Mouse (Mus musculus): ENCODE measurements around the gene BC048679. TPM values are rescaled to one million over a fixed set of nuclear protein-coding genes. Genes with fewer than 3 reads are reported as not detected.

BC048679 gene
- polyA plus RNA-seq, 2 experiments: not detected

GRCm38 (mm10) chr7:81538070-81538675 is 40.1 kb upstream of the BC048679 start:
- Histone ChIP-seq H3K9ac (replicated peaks) (no peak overlapping the region), H3K4me2 (ENCODE audit: low read depth) (no peak overlapping the region), H3K27ac (no peak overlapping the region), H3K27me3 (ENCODE audit: control insufficient read depth, insufficient read depth, low read length) (no peaks in the 10 kb centered on the region), H3K4me3 (ENCODE audit: insufficient read depth in 1 of 2, low read depth in 2 of 2, low read length in 2 of 2) (no peak overlapping the region), H3K36me3 (replicated peaks; ENCODE audit: control insufficient read depth, insufficient read depth, low read depth) (no peaks in the 10 kb centered on the region; the same call in 1 of the 2 replicates), H3K4me1 (replicated peaks; ENCODE audit: control insufficient read depth in 2 of 2, insufficient read depth in 2 of 2, low read length in 1 of 2) (0 out of 4 replicates have a peak, but pooled peaks cover 0 to 8% of the 10 kb centered on the region in 2 experiments), H3K9me3 (ENCODE audit: control insufficient read depth, low read length) (no peaks in the 10 kb centered on the region; the same call in 1 of the 2 replicates)
- no peak for ATAC-seq (ENCODE audit: insufficient read depth)
- TF ChIP-seq CTCF (IDR thresholded peaks at IDR 0.05; ENCODE audit: low read depth) (no peak), EP300 (IDR thresholded peaks at IDR 0.05; ENCODE audit: low read depth) (no peak)
- no peak for DNase-seq (ENCODE audit: low read depth in 3 of 3, low spot score in 3 of 3)
- 43% methylated on average over 2 of the region's 2 CpGs for WGBS (ENCODE audit: insufficient replicate concordance)

DNA sequence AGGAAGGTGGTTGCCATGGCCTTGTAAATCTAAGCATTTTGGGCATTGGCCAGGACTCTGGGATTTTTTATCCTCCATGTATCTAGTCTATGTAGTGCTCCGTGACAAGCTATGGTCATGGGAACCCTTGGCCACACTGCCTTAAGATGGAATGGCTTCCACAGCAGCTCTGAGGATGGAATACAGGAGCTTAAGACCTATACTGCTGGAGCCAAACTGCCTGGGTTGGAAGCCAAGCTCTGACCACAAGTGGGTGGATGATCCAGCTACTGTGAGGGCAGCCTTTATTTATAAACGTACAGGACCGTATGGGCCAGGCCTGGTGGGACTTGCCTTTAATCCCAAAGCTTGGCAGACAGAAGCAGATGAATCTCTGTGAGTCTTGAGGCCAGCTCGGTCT is 38.4 kb upstream of the BC048679 start:
- TF ChIP-seq EP300 (IDR thresholded peaks at IDR 0.05; ENCODE audit: low read depth): no peak
- TF ChIP-seq CTCF (IDR thresholded peaks at IDR 0.05; ENCODE audit: low read depth): no peak
- peaks cover 4% of the 10 kb centered on the region for H3K36me3 ChIP-seq (replicated peaks; ENCODE audit: control insufficient read depth, insufficient read depth, low read depth)
- no peaks in the 10 kb centered on the region; the same call in 1 of the 2 replicates for H3K9me3 ChIP-seq (ENCODE audit: control insufficient read depth, low read length)
- 76% methylated on average over 4 of the region's 4 CpGs for WGBS (ENCODE audit: insufficient replicate concordance)
- DNase-seq (ENCODE audit: low read depth in 3 of 3, low spot score in 3 of 3) (no peak), ATAC-seq (ENCODE audit: insufficient read depth) (no peak)
- 0 out of 4 replicates have a peak, but pooled peaks cover 0 to 5% of the 10 kb centered on the region in 2 experiments for H3K4me1 ChIP-seq (replicated peaks; ENCODE audit: control insufficient read depth in 2 of 2, insufficient read depth in 2 of 2, low read length in 1 of 2)
- no peak overlapping the region for H3K4me2 ChIP-seq (ENCODE audit: low read depth)
- no peak overlapping the region for H3K4me3 ChIP-seq (ENCODE audit: insufficient read depth in 1 of 2, low read depth in 2 of 2, low read length in 2 of 2)
- no peaks in the 10 kb centered on the region for H3K27me3 ChIP-seq (ENCODE audit: control insufficient read depth, insufficient read depth, low read length)
- no peak overlapping the region for H3K9ac ChIP-seq (replicated peaks)
- H3K27ac ChIP-seq: no peak overlapping the region

DNA sequence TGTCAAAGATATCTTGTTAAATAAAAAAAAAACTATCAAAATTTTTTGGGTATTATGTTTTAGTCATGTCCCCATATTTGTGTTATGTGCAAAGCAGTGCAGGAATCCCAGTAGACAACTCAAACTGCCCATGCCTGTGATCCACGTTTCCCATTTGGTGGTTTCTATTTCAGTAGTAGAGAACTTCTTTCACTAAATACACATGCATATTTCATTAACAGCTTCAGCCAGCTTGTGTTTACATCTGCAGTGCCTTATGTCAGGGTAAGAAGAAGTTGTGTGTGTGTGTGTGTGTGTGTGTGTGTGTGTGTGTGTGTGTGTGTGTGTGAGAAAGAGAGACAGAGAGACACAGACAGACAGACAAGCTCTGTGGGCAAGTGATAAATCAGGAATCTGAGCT is 33.4 kb upstream of the BC048679 start:
- Histone ChIP-seq H3K9me3 (ENCODE audit: control insufficient read depth, low read length) (no peaks in the 10 kb centered on the region; the same call in 1 of the 2 replicates), H3K4me3 (ENCODE audit: insufficient read depth in 1 of 2, low read depth in 2 of 2, low read length in 2 of 2) (no peak overlapping the region), H3K4me2 (ENCODE audit: low read depth) (no peak overlapping the region), H3K9ac (replicated peaks) (no peak overlapping the region), H3K4me1 (replicated peaks; ENCODE audit: control insufficient read depth in 2 of 2, insufficient read depth in 2 of 2, low read length in 1 of 2) (0 out of 4 replicates have a peak, but pooled peaks cover 0 to under 1% of the 10 kb centered on the region in 2 experiments), H3K27me3 (ENCODE audit: control insufficient read depth, insufficient read depth, low read length) (no peaks in the 10 kb centered on the region), H3K27ac (no peak overlapping the region), H3K36me3 (replicated peaks; ENCODE audit: control insufficient read depth, insufficient read depth, low read depth) (peaks cover 30% of the 10 kb centered on the region)
- no peak for ATAC-seq (ENCODE audit: insufficient read depth)
- 81% methylated on average over 1 of the region's 1 CpGs for WGBS (ENCODE audit: insufficient replicate concordance)
- no peak for DNase-seq (ENCODE audit: low read depth in 3 of 3, low spot score in 3 of 3)
- TF ChIP-seq CTCF (IDR thresholded peaks at IDR 0.05; ENCODE audit: low read depth) (no peak), EP300 (IDR thresholded peaks at IDR 0.05; ENCODE audit: low read depth) (no peak)

GRCm38 (mm10) chr7:81528918-81529317 is 30.8 kb upstream of the BC048679 start:
- Histone ChIP-seq H3K4me1 (replicated peaks; ENCODE audit: control insufficient read depth in 2 of 2, insufficient read depth in 2 of 2, low read length in 1 of 2) (peaks cover 0 to 8% of the 10 kb centered on the region in 2 experiments; a peak in 3 of 4 replicates), H3K4me2 (ENCODE audit: low read depth) (no peak overlapping the region), H3K4me3 (ENCODE audit: insufficient read depth in 1 of 2, low read depth in 2 of 2, low read length in 2 of 2) (no peak overlapping the region), H3K9ac (replicated peaks) (no peak overlapping the region), H3K27ac (no peak overlapping the region), H3K27me3 (ENCODE audit: control insufficient read depth, insufficient read depth, low read length) (no peaks in the 10 kb centered on the region), H3K36me3 (replicated peaks; ENCODE audit: control insufficient read depth, insufficient read depth, low read depth) (peaks cover 30% of the 10 kb centered on the region), H3K9me3 (ENCODE audit: control insufficient read depth, low read length) (no peaks in the 10 kb centered on the region)
- WGBS (ENCODE audit: insufficient replicate concordance): 80% methylated on average over 8 of the region's 8 CpGs
- DNase-seq (ENCODE audit: low read depth in 3 of 3, low spot score in 3 of 3): no peak
- ATAC-seq (ENCODE audit: insufficient read depth): no peak
- TF ChIP-seq EP300 (IDR thresholded peaks at IDR 0.05; ENCODE audit: low read depth) (no peak), CTCF (IDR thresholded peaks at IDR 0.05; ENCODE audit: low read depth) (no peak)

DNA sequence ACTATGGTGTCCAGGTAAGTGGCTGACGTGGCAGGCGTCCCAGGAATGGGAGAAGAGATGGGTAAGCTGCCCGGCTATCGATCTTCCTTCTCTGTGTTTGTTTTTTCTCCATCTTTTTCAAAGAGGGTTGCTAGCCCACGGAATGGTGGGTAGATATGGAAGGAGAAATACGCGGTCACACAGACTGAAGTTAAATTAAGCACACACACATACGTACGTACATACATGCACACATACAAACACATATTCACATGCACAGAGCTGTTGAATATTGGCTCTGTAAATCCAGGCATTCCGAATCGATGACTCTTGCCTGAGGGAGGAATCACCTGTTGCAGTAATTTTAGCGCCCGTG is 25.6 kb upstream of the BC048679 start:
- Histone ChIP-seq H3K4me2 (ENCODE audit: low read depth) (peak overlapping the region; percentile 93), H3K4me1 (replicated peaks; ENCODE audit: control insufficient read depth in 2 of 2, insufficient read depth in 2 of 2, low read length in 1 of 2) (peaks cover 3 to 11% of the 10 kb centered on the region in 2 experiments; a peak in 3 of 4 replicates), H3K36me3 (replicated peaks; ENCODE audit: control insufficient read depth, insufficient read depth, low read depth) (peaks cover 4% of the 10 kb centered on the region), H3K9ac (replicated peaks) (peak overlapping the region; percentile 85), H3K27me3 (ENCODE audit: control insufficient read depth, insufficient read depth, low read length) (no peaks in the 10 kb centered on the region), H3K4me3 (ENCODE audit: insufficient read depth in 1 of 2, low read depth in 2 of 2, low read length in 2 of 2) (peak overlapping the region; percentile 88 to 91), H3K9me3 (ENCODE audit: control insufficient read depth, low read length) (no peaks in the 10 kb centered on the region), H3K27ac (peak overlapping the region; percentile 64)
- peak; percentile 33; the same call in 1 of the 2 replicates for ATAC-seq (ENCODE audit: insufficient read depth)
- TF ChIP-seq EP300 (IDR thresholded peaks at IDR 0.05; ENCODE audit: low read depth): no peak
- TF ChIP-seq CTCF (IDR thresholded peaks at IDR 0.05; ENCODE audit: low read depth): no peak
- no peak for DNase-seq (ENCODE audit: low read depth in 3 of 3, low spot score in 3 of 3)
- 7% methylated on average over 13 of the region's 13 CpGs for WGBS (ENCODE audit: insufficient replicate concordance)

Measured in liver, embryonic 14.5 days (tissue).